ENCODE assay signal across 10 mouse cellular contexts in genomic region chr8:126763600-126763999, GRCm38 (mm10).
DNase-seq lines count a peak whose midpoint lies in the region; ATAC-seq lines count a peak whose summit lies in the region.
"Had no signal": no experiment of that assay in that cellular context is flagged by ENCODE, and none has a peak within 500 bp of the region (broad histone marks: within the 10 kb centered on the region; RNA-seq: fewer than 3 reads in every experiment).

No protein-coding gene starts in this region.

- ATAC-seq in frontal cortex, adult (ENCODE audit: low TSS enrichment) = no peak
- ATAC-seq in granulocyte monocyte progenitor cell, adult 5-6 weeks (replicated peaks; ENCODE audit: poor library complexity, severe bottlenecking) = peak; percentile 93
- ATAC-seq: forebrain, postnatal 0 days had no signal

- DNase-seq in frontal cortex, postnatal 10 days (ENCODE audit: low spot score in 2 of 2) = peak; percentile 24 to 52
- peak; percentile 53 to 71 for DNase-seq in lung, adult 18-20 months
- DNase-seq in lung, postnatal 14 days = no peak
- peak; percentile 27 for DNase-seq in right cerebral cortex, postnatal 25 days
- DNase-seq in spleen, postnatal 4 days (ENCODE audit: low spot score in 2 of 2) = no peak
- DNase-seq in thymus, adult 18-20 months = no peak
- DNase-seq: B cell, adult 2 months; forebrain, postnatal 0 days had no signal

Comparison
In these comparisons a context has a peak if more than half of its experiments do, and no peak if none do; other contexts are left out.
1. DNase-seq: peak in frontal cortex, postnatal 10 days (2 of 2), lung, adult 18-20 months (2 of 2) and right cerebral cortex, postnatal 25 days (single experiment); none in lung, postnatal 14 days (single experiment), spleen, postnatal 4 days (0 of 2) and thymus, adult 18-20 months (0 of 2).